Mouse (Mus musculus) forebrain, embryonic 15.5 days (tissue): ENCODE data around the gene Pak2. TPM values are rescaled to one million over a fixed set of nuclear protein-coding genes. Genes with fewer than 3 reads are reported as not detected.
"Not testable (repeated sequence)": the region's sequence is repeated elsewhere in the genome, so short reads cannot be mapped to it uniquely, and the experiment has no call there.

ENCODE experiments used
- ATAC-seq: fragments of 200-750 bp; cut with Nextera tagmentation; replicated peaks from 2 replicates; pipeline ENCODE4 v1.8.0; 2017; ENCODE audit warnings: mild to moderate bottlenecking, moderate TSS enrichment, moderate library complexity
- H3K27ac ChIP-seq: fragments of 300-500 bp; sonication (generic); replicated peaks from 2 replicates; pipeline ENCODE4 v1.5.1; 2015; ENCODE audit warnings: mild to moderate bottlenecking, inconsistent platforms
- H3K27me3 ChIP-seq: fragments of 300-500 bp; sonication (generic); 2 replicates; pipeline ENCODE4 v1.6.1; 2015; ENCODE audit warnings: inconsistent platforms
- H3K36me3 ChIP-seq: fragments of 300-500 bp; sonication (generic); 2 replicates; pipeline ENCODE4 v1.6.1; 2015; ENCODE audit warnings: mild to moderate bottlenecking, inconsistent platforms
- H3K4me1 ChIP-seq: fragments of 300-500 bp; sonication (generic); 2 replicates; pipeline ENCODE4 v1.6.1; 2015; ENCODE audit warnings: inconsistent platforms
- H3K4me2 ChIP-seq: fragments of 300-500 bp; sonication (generic); replicated peaks from 2 replicates; pipeline ENCODE4 v1.6.1; 2015; ENCODE audit warnings: mild to moderate bottlenecking, inconsistent platforms
- H3K4me3 ChIP-seq: fragments of 300-500 bp; sonication (generic); 2 replicates; pipeline ENCODE4 v1.5.1; 2015; ENCODE audit warnings: mild to moderate bottlenecking, inconsistent platforms
- H3K9ac ChIP-seq: fragments of 300-500 bp; sonication (generic); replicated peaks from 2 replicates; pipeline ENCODE4 v1.6.1; 2015; ENCODE audit warnings: mild to moderate bottlenecking, inconsistent platforms
- H3K9me3 ChIP-seq: fragments of 300-500 bp; sonication (generic); 2 replicates; pipeline ENCODE4 v1.6.1; 2016; ENCODE audit warnings: inconsistent platforms
- WGBS: fragments of 180-500 bp; shearing (Covaris S2); methylation state at CpG from one replicate; pipeline ENCODE4 v1.1.7; 2015; ENCODE audit warnings: mixed read lengths; 5-methylcytosine and 5-hydroxymethylcytosine counted together
- polyA plus RNA-seq: library from polyadenylated mRNA; unstranded; fragments of >200 nt; fragmentation: Nextera tagmentation; extraction: Ambion mirVana; gene quantifications from 2 replicates; pipeline ENCODE4 v1.2.1, GENCODE M21; 2015

The Pak2 gene
- polyA plus RNA-seq, 1 experiment from 2014 or later: 46.1 TPM

- Histone ChIP-seq H3K9ac (peak overlapping the region; percentile 80), H3K27me3 (no peaks in the 10 kb centered on the region), H3K4me3 (peak overlapping the region; percentile 64), H3K36me3 (peaks cover 12% of the 10 kb centered on the region), H3K9me3 (no peaks in the 10 kb centered on the region), H3K4me1 (peaks cover 34% of the 10 kb centered on the region), H3K27ac (peak overlapping the region; percentile 85), H3K4me2 (peak overlapping the region; percentile 62)
- ATAC-seq: no peak
- WGBS: under 1% methylated on average over 30 of the region's 30 CpGs
Observed at GRCm38 (mm10) chr16:32078408-32078990, 643 bp downstream of the Pak2 start.

- 8% methylated on average over 13 of the region's 13 CpGs for WGBS
- peak overlapping the region; percentile 64 for H3K4me3 ChIP-seq
- ATAC-seq: no peak
- H3K4me1 ChIP-seq: peaks cover 34% of the 10 kb centered on the region
- H3K9me3 ChIP-seq: no peaks in the 10 kb centered on the region
- H3K27me3 ChIP-seq: no peaks in the 10 kb centered on the region
- H3K36me3 ChIP-seq: peaks cover 10% of the 10 kb centered on the region
- H3K9ac ChIP-seq: peak overlapping the region; percentile 80
- H3K4me2 ChIP-seq: peak overlapping the region; percentile 62
- 0 out of 2 replicates have a peak overlapping the region, but pooled peaks have one; percentile 85 for H3K27ac ChIP-seq
Observed at GRCm38 (mm10) chr16:32077648-32078407, 1.3 kb downstream of the Pak2 start.

GRCm38 (mm10) chr16:32076406-32076805 is 2.7 kb downstream of the Pak2 start:
- no peak for ATAC-seq
- H3K36me3 ChIP-seq: no peaks in the 10 kb centered on the region; the same call in 1 of the 2 replicates
- peaks cover 34% of the 10 kb centered on the region for H3K4me1 ChIP-seq
- H3K27ac ChIP-seq: no peak overlapping the region
- no peak overlapping the region for H3K9ac ChIP-seq
- H3K4me3 ChIP-seq: no peak overlapping the region
- no peaks in the 10 kb centered on the region for H3K27me3 ChIP-seq
- no peaks in the 10 kb centered on the region for H3K9me3 ChIP-seq
- no peak overlapping the region for H3K4me2 ChIP-seq
- 52% methylated on average over 3 of the region's 3 CpGs for WGBS

GRCm38 (mm10) chr16:32075762-32076161 is 3.4 kb downstream of the Pak2 start:
- 49% methylated on average over 1 of the region's 1 CpGs for whole genome bisulfite sequencing
- Histone ChIP-seq H3K27ac (no peak overlapping the region), H3K4me2 (no peak overlapping the region), H3K4me1 (peaks cover 34% of the 10 kb centered on the region), H3K9me3 (no peaks in the 10 kb centered on the region), H3K27me3 (no peaks in the 10 kb centered on the region), H3K9ac (no peak overlapping the region), H3K4me3 (no peak overlapping the region), H3K36me3 (no peaks in the 10 kb centered on the region)
- no peak for ATAC-seq

- not testable (repeated sequence) for H3K9ac ChIP-seq, H3K27me3 ChIP-seq, H3K27ac ChIP-seq, H3K9me3 ChIP-seq, ATAC-seq, H3K4me3 ChIP-seq, H3K4me1 ChIP-seq, H3K36me3 ChIP-seq, H3K4me2 ChIP-seq
- WGBS: 76% methylated on average over 4 of the region's 4 CpGs
Observed at GRCm38 (mm10) chr16:32070070-32070469, 9.1 kb downstream of the Pak2 start.

- 87% methylated on average over 12 of the region's 12 CpGs for WGBS
- ATAC-seq: no peak
- H3K27ac ChIP-seq: no peak overlapping the region
- no peaks in the 10 kb centered on the region for H3K27me3 ChIP-seq
- no peak overlapping the region for H3K4me3 ChIP-seq
- H3K4me2 ChIP-seq: no peak overlapping the region
- H3K9ac ChIP-seq: no peak overlapping the region
- no peaks in the 10 kb centered on the region for H3K36me3 ChIP-seq
- H3K4me1 ChIP-seq: no peaks in the 10 kb centered on the region
- no peaks in the 10 kb centered on the region for H3K9me3 ChIP-seq
Observed at GRCm38 (mm10) chr16:32068389-32069300, 10.5 kb downstream of the Pak2 start.

- H3K27ac ChIP-seq: no peak overlapping the region
- no peaks in the 10 kb centered on the region for H3K9me3 ChIP-seq
- no peak overlapping the region for H3K9ac ChIP-seq
- peak; percentile 43; the same call in 1 of the 2 replicates for ATAC-seq
- no peak overlapping the region for H3K4me3 ChIP-seq
- no peak overlapping the region for H3K4me2 ChIP-seq
- no peaks in the 10 kb centered on the region for H3K36me3 ChIP-seq
- WGBS: 92% methylated on average over 1 of the region's 1 CpGs
- H3K4me1 ChIP-seq: no peaks in the 10 kb centered on the region
- H3K27me3 ChIP-seq: no peaks in the 10 kb centered on the region
Observed at GRCm38 (mm10) chr16:32066899-32067298, 12.2 kb downstream of the Pak2 start.

- Histone ChIP-seq H3K4me1 (0 out of 2 replicates have a peak, but pooled peaks cover 3% of the 10 kb centered on the region), H3K27me3 (no peaks in the 10 kb centered on the region), H3K36me3 (no peaks in the 10 kb centered on the region), H3K4me3 (no peak overlapping the region), H3K9ac (no peak overlapping the region), H3K4me2 (no peak overlapping the region), H3K9me3 (no peaks in the 10 kb centered on the region), H3K27ac (no peak overlapping the region)
- 86% methylated on average over 7 of the region's 7 CpGs for WGBS
- no peak for ATAC-seq
Observed at GRCm38 (mm10) chr16:32063900-32064299, 15.2 kb downstream of the Pak2 start.

- Histone ChIP-seq H3K4me3 (no peak overlapping the region), H3K4me2 (no peak overlapping the region), H3K9ac (no peak overlapping the region), H3K27ac (no peak overlapping the region), H3K36me3 (no peaks in the 10 kb centered on the region), H3K4me1 (0 out of 2 replicates have a peak, but pooled peaks cover 3% of the 10 kb centered on the region), H3K9me3 (no peaks in the 10 kb centered on the region), H3K27me3 (no peaks in the 10 kb centered on the region)
- ATAC-seq: no peak
- 92% methylated on average over 2 of the region's 2 CpGs for WGBS
Observed at GRCm38 (mm10) chr16:32062226-32062625, 16.9 kb downstream of the Pak2 start.

GRCm38 (mm10) chr16:32059840-32060523 is 19.2 kb downstream of the Pak2 start:
- Histone ChIP-seq H3K9ac (no peak overlapping the region), H3K9me3 (no peaks in the 10 kb centered on the region), H3K4me1 (0 out of 2 replicates have a peak, but pooled peaks cover 3% of the 10 kb centered on the region), H3K27ac (no peak overlapping the region), H3K27me3 (no peaks in the 10 kb centered on the region), H3K4me3 (no peak overlapping the region), H3K4me2 (no peak overlapping the region), H3K36me3 (no peaks in the 10 kb centered on the region)
- ATAC-seq: no peak
- WGBS: 71% methylated on average over 6 of the region's 6 CpGs

- no peak overlapping the region for H3K9ac ChIP-seq
- no peaks in the 10 kb centered on the region for H3K9me3 ChIP-seq
- ATAC-seq: no peak
- no peaks in the 10 kb centered on the region for H3K27me3 ChIP-seq
- 0 out of 2 replicates have a peak, but pooled peaks cover 3% of the 10 kb centered on the region for H3K4me1 ChIP-seq
- no peaks in the 10 kb centered on the region for H3K36me3 ChIP-seq
- no peak overlapping the region for H3K4me2 ChIP-seq
- no peak overlapping the region for H3K4me3 ChIP-seq
- H3K27ac ChIP-seq: no peak overlapping the region
- WGBS: 82% methylated on average over 5 of the region's 5 CpGs
Observed at GRCm38 (mm10) chr16:32058817-32059216, 20.3 kb downstream of the Pak2 start.
